ENCODE assay signal across 9 mouse cellular contexts in the genomic region with DNA sequence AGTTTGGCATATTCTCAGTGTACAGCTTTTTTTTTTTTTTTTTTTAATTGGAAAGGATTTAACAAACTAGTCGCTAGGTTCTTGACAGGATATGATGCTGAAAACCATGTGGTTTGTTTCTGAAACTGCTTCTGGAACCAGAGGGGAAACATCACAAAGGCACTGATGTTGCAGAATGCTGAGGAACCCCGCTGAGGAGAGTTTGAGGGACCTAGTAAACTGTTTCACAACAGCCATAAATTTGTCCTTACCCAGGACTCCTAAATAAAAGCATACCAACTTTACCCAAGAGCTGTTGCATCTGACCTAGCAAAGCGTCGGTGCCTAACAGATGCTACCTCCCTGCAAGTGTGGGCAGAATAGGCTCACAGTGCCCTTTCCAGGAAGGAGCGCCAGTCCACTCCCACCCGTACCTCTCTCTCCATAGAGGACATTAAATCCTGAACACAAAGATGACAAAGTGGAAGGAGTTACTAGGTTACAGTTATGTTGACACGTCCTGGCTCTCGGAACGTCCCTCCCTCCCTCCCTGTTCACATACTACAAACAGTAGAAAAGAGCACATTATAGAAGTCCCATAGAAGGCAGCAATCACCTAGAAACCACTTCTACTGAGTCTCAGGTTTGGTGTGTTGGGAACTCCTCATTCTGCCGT. TPM values are rescaled to one million over a fixed set of nuclear protein-coding genes. Genes with fewer than 3 reads are reported as not detected.
DNase-seq lines count a peak whose midpoint lies in the region; ATAC-seq lines count a peak whose summit lies in the region.
"Had no signal": no experiment of that assay in that cellular context is flagged by ENCODE, and none has a peak within 500 bp of the region (broad histone marks: within the 10 kb centered on the region; RNA-seq: fewer than 3 reads in every experiment).

No protein-coding gene starts in this region.

- ATAC-seq in embryonic facial prominence, embryonic 11.5 days (replicated peaks; ENCODE audit: insufficient number of reproducible peaks, low FRiP score, low TSS enrichment, low read depth): no peak
- peak; percentile 42 for ATAC-seq in inflammation-experienced regulatory T-cells, adult 6 months
- no peak for ATAC-seq in neural tube, embryonic 13.5 days (ENCODE audit: low read depth)
- ATAC-seq in megakaryocyte progenitor cell, adult 5-6 weeks (replicated peaks; ENCODE audit: poor library complexity): no peak

- peak overlapping the region; percentile 88 for H3K4me3 ChIP-seq in embryonic facial prominence, embryonic 11.5 days (ENCODE audit: low read depth, low read length)
- H3K4me3 ChIP-seq in neural tube, embryonic 13.5 days: peak overlapping the region; percentile 78

- no peaks in the 10 kb centered on the region for H3K9me3 ChIP-seq in embryonic facial prominence, embryonic 11.5 days (replicated peaks; ENCODE audit: control insufficient read depth, low read length)
- no peaks in the 10 kb centered on the region for H3K9me3 ChIP-seq in neural tube, embryonic 13.5 days
- H3K9me3 ChIP-seq: G1E had no signal

- no peak overlapping the region for H3K9ac ChIP-seq in embryonic facial prominence, embryonic 11.5 days (replicated peaks; ENCODE audit: low read length)
- peak overlapping the region; percentile 85; the same call in 1 of the 2 replicates for H3K9ac ChIP-seq in neural tube, embryonic 13.5 days

- H3K4me2 ChIP-seq in embryonic facial prominence, embryonic 11.5 days (ENCODE audit: low read depth, low read length): peak overlapping the region; percentile 19; the same call in 1 of the 2 replicates
- H3K4me2 ChIP-seq in neural tube, embryonic 13.5 days: peak overlapping the region; percentile 86

- H3K27me3 ChIP-seq in embryonic facial prominence, embryonic 11.5 days (ENCODE audit: control insufficient read depth, insufficient read depth, low read length): no peaks in the 10 kb centered on the region; the same call in 1 of the 2 replicates
- H3K27me3 ChIP-seq in neural tube, embryonic 13.5 days: no peaks in the 10 kb centered on the region

- 66% methylated on average over 10 of the region's 10 CpGs for WGBS in embryonic facial prominence, embryonic 11.5 days
- WGBS in neural tube, embryonic 13.5 days: 32% methylated on average over 10 of the region's 10 CpGs

- H3K4me1 ChIP-seq in embryonic facial prominence, embryonic 11.5 days (ENCODE audit: control insufficient read depth, insufficient read depth, low read length): peaks cover 4% of the 10 kb centered on the region
- H3K4me1 ChIP-seq in neural tube, embryonic 13.5 days (replicated peaks): peaks cover 38% of the 10 kb centered on the region

- no peaks in the 10 kb centered on the region for H3K36me3 ChIP-seq in embryonic facial prominence, embryonic 11.5 days (replicated peaks; ENCODE audit: control insufficient read depth, insufficient read depth, low read depth, low read length)
- no peaks in the 10 kb centered on the region for H3K36me3 ChIP-seq in neural tube, embryonic 13.5 days
- H3K36me3 ChIP-seq: G1E had no signal

- no peak overlapping the region for H3K27ac ChIP-seq in embryonic facial prominence, embryonic 11.5 days (replicated peaks; ENCODE audit: low read depth, low read length)
- no peak overlapping the region for H3K27ac ChIP-seq in neural tube, embryonic 13.5 days (replicated peaks)

- DNase-seq in kidney, adult 18-20 months: peak; percentile 19
- no peak for DNase-seq in kidney, postnatal 14 days
- no peak for DNase-seq in embryonic facial prominence, embryonic 11.5 days (ENCODE audit: low spot score)
- DNase-seq in urinary bladder, postnatal 36 days (ENCODE audit: low spot score in 2 of 2): no peak
- DNase-seq in cerebellum, postnatal 10 days: no peak

RNA-seq across cellular contexts. Expression of gene Kremen1, which starts 1.3 kb away (rescaled TPM):
- polyA plus RNA-seq in embryonic facial prominence, embryonic 11.5 days (2014; fragmentation: Nextera tagmentation; extraction: Ambion mirVana): 7.1 and 8.2 TPM in 2 replicates
- polyA plus RNA-seq in inflammation-experienced regulatory T-cells, adult 6 months (2017; shearing (Covaris generic)): 1 to 10 TPM; 2.3 to 4.1 (median 3.0) TPM
- polyA plus RNA-seq in neural tube, embryonic 13.5 days (2015; fragmentation: Nextera tagmentation; extraction: Ambion mirVana): 7.7 and 8.5 TPM in 2 replicates
- total RNA-seq in megakaryocyte progenitor cell, adult 5-6 weeks (2015): 2.0 and 3.2 TPM in 2 replicates
- 1.9 and 2.1 TPM in 2 replicates for total RNA-seq in megakaryocyte progenitor cell, adult 5-6 weeks (2017)
